ENCODE assay signal across 20 mouse cellular contexts in the genomic region with DNA sequence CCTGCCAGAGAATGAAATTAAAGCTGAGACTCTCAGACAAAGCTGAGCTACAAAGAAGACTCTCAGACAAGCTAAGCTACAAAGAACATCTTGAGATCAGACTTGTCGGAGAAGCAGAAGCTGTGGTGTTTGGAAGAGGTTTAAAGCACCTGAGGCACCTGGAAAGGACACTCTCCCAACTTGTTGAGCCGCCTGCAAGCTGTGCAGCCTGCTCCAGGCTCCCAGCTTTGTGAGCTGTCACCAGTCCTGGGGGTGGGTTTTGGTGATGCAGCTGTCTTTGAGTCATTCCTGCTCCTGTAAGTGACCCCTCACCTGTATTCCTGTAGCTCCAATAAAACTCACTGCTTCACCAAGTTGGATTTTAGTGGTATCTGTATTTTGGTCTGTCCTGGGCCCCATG.
"Had no signal": no experiment of that assay in that cellular context is flagged by ENCODE, and none has a peak within 500 bp of the region (broad histone marks: within the 10 kb centered on the region; RNA-seq: fewer than 3 reads in every experiment).

No protein-coding gene starts in this region.

- H3K27ac ChIP-seq: kidney, postnatal 0 days; layer of hippocampus, adult 2 months; limb, embryonic 13.5 days; liver, embryonic 14.5 days; stomach, postnatal 0 days had no signal

- H3K9ac ChIP-seq: limb, embryonic 13.5 days; liver, embryonic 14.5 days had no signal

- H3K4me1 ChIP-seq: limb, embryonic 13.5 days had no signal

- H3K4me2 ChIP-seq: limb, embryonic 13.5 days; midbrain, embryonic 11.5 days had no signal

- ATAC-seq: intestine, postnatal 0 days had no signal

- H3K27me3 ChIP-seq: limb, embryonic 13.5 days had no signal

- DNase-seq: kidney, adult 2 months; kidney, postnatal 25 days; layer of hippocampus, adult 9-11 months; left cerebral cortex, postnatal 4 days; lung, adult 2 months; lung, postnatal 14 days; lung, postnatal 4 days; midbrain, embryonic 14.5 days; right cerebral cortex, postnatal 14 days; right cerebral cortex, postnatal 4 days; thymus, adult 2 months; thymus, postnatal 14 days; thymus, postnatal 4 days had no signal

- H3K9me3 ChIP-seq: limb, embryonic 13.5 days had no signal

- H3K4me3 ChIP-seq: layer of hippocampus, adult 2 months; limb, embryonic 13.5 days had no signal
